Mouse (Mus musculus): Measurements from ENCODE around the gene 3110021N24Rik.

DNA sequence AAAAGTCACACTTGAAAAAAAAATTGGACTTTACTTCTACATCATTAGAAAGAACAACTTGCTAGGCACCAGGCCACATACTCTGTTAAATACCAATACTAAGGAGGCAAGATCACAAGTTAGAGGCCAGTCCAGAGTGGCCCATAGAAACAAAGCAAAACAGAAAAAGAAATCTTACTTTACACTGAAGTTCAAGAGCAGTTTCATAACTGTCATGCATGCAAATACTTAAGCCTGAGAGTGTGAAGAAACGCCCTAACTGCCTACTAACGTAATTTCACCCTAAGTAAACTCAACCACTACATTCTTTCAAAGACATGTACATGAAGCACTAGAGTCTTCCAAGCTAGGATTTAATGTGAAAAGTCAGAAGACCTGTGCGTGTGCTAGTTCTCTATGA is 106.2 kb downstream of the 3110021N24Rik start:
- TF ChIP-seq POLR2A (IDR thresholded peaks at IDR 0.05; ENCODE audit: borderline replicate concordance, extremely low read depth, insufficient read depth, insufficient read length, poor library complexity, severe bottlenecking) (no peak), CTCF (IDR thresholded peaks at IDR 0.05; ENCODE audit: borderline replicate concordance, extremely low read depth, insufficient read depth, insufficient read length) (no peak)

Data from brain, embryonic 14.5 days (tissue).